In genomic region chr3:104956131-104956581, GRCm38 (mm10) we compare ENCODE assay signal across 15 mouse cellular contexts. TPM values are rescaled to one million over a fixed set of nuclear protein-coding genes. Genes with fewer than 3 reads are reported as not detected.
DNase-seq lines count a peak whose midpoint lies in the region; ATAC-seq and TF ChIP-seq lines count a peak whose summit lies in the region.
"Had no signal": no experiment of that assay in that cellular context is flagged by ENCODE, and none has a peak within 500 bp of the region (broad histone marks: within the 10 kb centered on the region; RNA-seq: fewer than 3 reads in every experiment).

No protein-coding gene starts in this region.

- no peaks in the 10 kb centered on the region for H3K9me3 ChIP-seq in embryonic facial prominence, embryonic 14.5 days (ENCODE audit: control insufficient read depth, low read length)
- H3K9me3 ChIP-seq in embryonic facial prominence, embryonic 10.5 days, result no peaks in the 10 kb centered on the region
- no peaks in the 10 kb centered on the region for H3K9me3 ChIP-seq in lung, embryonic 14.5 days (ENCODE audit: low read depth, low read length)
- no peaks in the 10 kb centered on the region for H3K9me3 ChIP-seq in stomach, embryonic 15.5 days
- H3K9me3 ChIP-seq: hindbrain, embryonic 15.5 days; liver, embryonic 13.5 days had no signal

- no peak overlapping the region for H3K4me2 ChIP-seq in embryonic facial prominence, embryonic 14.5 days (ENCODE audit: low read depth, low read length)
- H3K4me2 ChIP-seq in lung, embryonic 14.5 days, result no peak overlapping the region
- no peak overlapping the region for H3K4me2 ChIP-seq in stomach, embryonic 15.5 days
- H3K4me2 ChIP-seq: hindbrain, embryonic 15.5 days; liver, embryonic 13.5 days had no signal

- 0 out of 2 replicates have a peak overlapping the region, but pooled peaks have one; percentile 3 for H3K27ac ChIP-seq in embryonic facial prominence, embryonic 14.5 days (replicated peaks; ENCODE audit: low read depth, low read length)
- no peak overlapping the region for H3K27ac ChIP-seq in embryonic facial prominence, embryonic 10.5 days (replicated peaks)
- peak overlapping the region; percentile 51; the same call in 1 of the 2 replicates for H3K27ac ChIP-seq in lung, embryonic 14.5 days (ENCODE audit: low read depth)
- H3K27ac ChIP-seq in stomach, embryonic 15.5 days, result 0 out of 2 replicates have a peak overlapping the region, but pooled peaks have one; percentile 21
- H3K27ac ChIP-seq: hindbrain, embryonic 15.5 days; layer of hippocampus, adult 2 months; liver, embryonic 13.5 days had no signal

- no peak overlapping the region for H3K4me3 ChIP-seq in embryonic facial prominence, embryonic 14.5 days (ENCODE audit: low read depth, low read length)
- no peak overlapping the region for H3K4me3 ChIP-seq in embryonic facial prominence, embryonic 10.5 days
- H3K4me3 ChIP-seq in lung, embryonic 14.5 days (ENCODE audit: low read depth, low read length), result no peak overlapping the region
- no peak overlapping the region for H3K4me3 ChIP-seq in stomach, embryonic 15.5 days (replicated peaks)
- H3K4me3 ChIP-seq: hindbrain, embryonic 15.5 days; layer of hippocampus, adult 2 months; liver, embryonic 13.5 days had no signal

- 0 out of 2 replicates have a peak, but pooled peaks have one; percentile 24 for ATAC-seq in embryonic facial prominence, embryonic 14.5 days (ENCODE audit: low read depth)
- ATAC-seq in lung, embryonic 14.5 days (ENCODE audit: insufficient read depth), result peak; percentile 75
- ATAC-seq in stomach, embryonic 15.5 days (ENCODE audit: insufficient read depth, low FRiP score, low read depth), result peak; percentile 56; the same call in 1 of the 2 replicates
- no peak for ATAC-seq in inflammation-experienced regulatory T-cells, adult 6 months
- ATAC-seq: forebrain, postnatal 0 days had no signal

- peaks cover 22% of the 10 kb centered on the region; the same call in 1 of the 2 replicates for H3K27me3 ChIP-seq in embryonic facial prominence, embryonic 14.5 days (replicated peaks; ENCODE audit: control insufficient read depth, insufficient read depth, low read length)
- peaks cover 32% of the 10 kb centered on the region for H3K27me3 ChIP-seq in embryonic facial prominence, embryonic 10.5 days (replicated peaks; ENCODE audit: low read depth, poor library complexity, severe bottlenecking)
- H3K27me3 ChIP-seq in lung, embryonic 14.5 days (ENCODE audit: insufficient read depth, low read length), result peaks cover 4% of the 10 kb centered on the region; the same call in 1 of the 2 replicates
- peaks cover 23% of the 10 kb centered on the region for H3K27me3 ChIP-seq in stomach, embryonic 15.5 days (replicated peaks)

- peaks cover 4% of the 10 kb centered on the region; the same call in 1 of the 2 replicates for H3K4me1 ChIP-seq in embryonic facial prominence, embryonic 14.5 days (ENCODE audit: control insufficient read depth, insufficient read depth, low read length)
- peaks cover 27% of the 10 kb centered on the region for H3K4me1 ChIP-seq in embryonic facial prominence, embryonic 10.5 days
- 0 out of 2 replicates have a peak, but pooled peaks cover 3% of the 10 kb centered on the region for H3K4me1 ChIP-seq in lung, embryonic 14.5 days (ENCODE audit: insufficient read depth)
- peaks cover 5% of the 10 kb centered on the region for H3K4me1 ChIP-seq in stomach, embryonic 15.5 days

- 70% methylated on average over 6 of the region's 6 CpGs for WGBS in embryonic facial prominence, embryonic 14.5 days
- 77% methylated on average over 6 of the region's 6 CpGs for WGBS in embryonic facial prominence, embryonic 10.5 days
- WGBS in lung, embryonic 14.5 days, result 31% methylated on average over 6 of the region's 6 CpGs
- 59% methylated on average over 6 of the region's 6 CpGs for WGBS in stomach, embryonic 15.5 days

- peaks cover 27% of the 10 kb centered on the region for H3K36me3 ChIP-seq in embryonic facial prominence, embryonic 14.5 days (ENCODE audit: control insufficient read depth, insufficient read depth, low read length)
- H3K36me3 ChIP-seq in embryonic facial prominence, embryonic 10.5 days (replicated peaks), result peaks cover 40% of the 10 kb centered on the region
- H3K36me3 ChIP-seq in lung, embryonic 14.5 days (ENCODE audit: insufficient read depth), result peaks cover 16% of the 10 kb centered on the region
- peaks cover 2% of the 10 kb centered on the region; the same call in 1 of the 2 replicates for H3K36me3 ChIP-seq in stomach, embryonic 15.5 days

- no peak for TF ChIP-seq CTCF in lung, embryonic 14.5 days (IDR thresholded peaks at IDR 0.05; ENCODE audit: low read depth)

- no peak overlapping the region for H3K9ac ChIP-seq in embryonic facial prominence, embryonic 14.5 days (ENCODE audit: low read depth, low read length)
- H3K9ac ChIP-seq in lung, embryonic 14.5 days, result no peak overlapping the region
- no peak overlapping the region for H3K9ac ChIP-seq in stomach, embryonic 15.5 days
- H3K9ac ChIP-seq: forebrain, postnatal 0 days; hindbrain, embryonic 15.5 days; liver, embryonic 13.5 days had no signal

- DNase-seq in embryonic facial prominence, embryonic 14.5 days (ENCODE audit: low spot score), result no peak
- DNase-seq in embryonic facial prominence, embryonic 10.5 days (ENCODE audit: low spot score), result no peak
- DNase-seq in kidney, adult 9 months, result peak; percentile 17
- DNase-seq in kidney, adult 11 months, result no peak
- peak; percentile 78 for DNase-seq in lung, embryonic 14.5 days
- no peak for DNase-seq in cerebellum, adult 11-12 months
- DNase-seq: cerebellum, adult 2 months; forebrain, postnatal 0 days; gastrocnemius, postnatal 14 days; liver, embryonic 13.5 days; thymus, postnatal 25 days had no signal

RNA-seq across cellular contexts. Expression of gene Wnt2b, which starts 5.6 kb away (rescaled TPM):
- polyA plus RNA-seq in embryonic facial prominence, embryonic 14.5 days (2014; fragmentation: Nextera tagmentation; extraction: Ambion mirVana), result 1.3 and 1.4 TPM in 2 replicates
- polyA plus RNA-seq in embryonic facial prominence, embryonic 10.5 days (2016; fragmentation: Nextera tagmentation; extraction: Ambion mirVana), result 0.50 and 0.66 TPM in 2 replicates
- polyA plus RNA-seq in lung, embryonic 14.5 days (2014; fragmentation: Nextera tagmentation; extraction: Ambion mirVana), result 2.8 and 3.4 TPM in 2 replicates
- 2.8 and 3.6 TPM in 2 replicates for polyA plus RNA-seq in stomach, embryonic 15.5 days (2015; fragmentation: Nextera tagmentation; extraction: Ambion mirVana)
- polyA plus RNA-seq in inflammation-experienced regulatory T-cells, adult 6 months (2017; shearing (Covaris generic)), result under 1 TPM; 0.25 to 0.56 (median 0.55) TPM

Comparison
In these comparisons a context has a peak if more than half of its experiments do, and no peak if none do; other contexts are left out.
1. DNase-seq: peak in kidney, adult 9 months (single experiment) and lung, embryonic 14.5 days (single experiment); none in embryonic facial prominence, embryonic 14.5 days (single experiment), embryonic facial prominence, embryonic 10.5 days (single experiment), kidney, adult 11 months (single experiment) and cerebellum, adult 11-12 months (single experiment).